Mouse (Mus musculus): ENCODE results near the gene Defb36. TPM values are rescaled to one million over a fixed set of nuclear protein-coding genes. Genes with fewer than 3 reads are reported as not detected.

Gene Defb36
- polyA plus RNA-seq, 1 experiment from 2014 or later: not detected

DNA sequence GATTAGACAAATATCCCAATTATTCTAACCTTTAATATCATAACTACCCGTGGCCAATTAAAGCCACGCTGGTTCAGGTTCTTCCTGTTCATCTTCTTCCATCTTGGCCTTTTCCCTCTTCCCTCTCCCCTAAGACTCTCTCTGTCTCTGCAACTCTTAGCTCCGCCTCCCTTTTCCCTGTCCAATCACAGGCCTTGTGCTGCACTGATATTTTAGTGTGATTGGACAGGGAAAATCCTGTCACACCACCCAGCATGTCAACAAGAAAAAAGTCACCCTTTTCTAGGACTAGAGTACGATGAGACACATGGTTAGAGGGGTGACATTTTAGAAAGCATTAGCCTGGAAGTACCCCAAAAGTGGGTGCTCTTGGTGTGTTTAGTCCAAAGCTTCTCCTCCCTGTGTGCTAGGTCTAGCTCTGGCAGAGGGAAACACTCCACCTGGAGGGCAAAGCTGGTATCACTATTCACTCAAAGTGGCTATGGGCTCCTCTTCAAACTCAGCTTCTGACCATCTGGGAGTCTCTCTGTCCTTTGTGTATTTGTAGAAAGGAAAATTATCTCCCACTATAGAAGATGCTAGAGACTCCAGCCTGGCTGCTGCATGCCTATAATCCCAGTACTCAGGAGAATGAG lies 17.1 kb upstream of the Defb36 start:
- no peak overlapping the region for H3K4me3 ChIP-seq (ENCODE audit: low read depth, low read length)
- 78% methylated on average over 4 of the region's 4 CpGs for WGBS
- H3K27me3 ChIP-seq (replicated peaks; ENCODE audit: control insufficient read depth, insufficient read depth, low read length): no peaks in the 10 kb centered on the region
- 0 out of 2 replicates have a peak, but pooled peaks cover 2% of the 10 kb centered on the region for H3K4me1 ChIP-seq (replicated peaks; ENCODE audit: control insufficient read depth, insufficient read depth, low read length)
- ATAC-seq (replicated peaks; ENCODE audit: low FRiP score): no peak
- no peaks in the 10 kb centered on the region for H3K9me3 ChIP-seq (ENCODE audit: control insufficient read depth, low read length)
- DNase-seq (ENCODE audit: low spot score): no peak
- no peak overlapping the region for H3K4me2 ChIP-seq
- H3K27ac ChIP-seq (ENCODE audit: low read depth, low read length): no peak overlapping the region
- no peaks in the 10 kb centered on the region for H3K36me3 ChIP-seq (ENCODE audit: control insufficient read depth, insufficient read depth, low read length)
- no peak overlapping the region for H3K9ac ChIP-seq (ENCODE audit: low read depth, low read length)

DNA sequence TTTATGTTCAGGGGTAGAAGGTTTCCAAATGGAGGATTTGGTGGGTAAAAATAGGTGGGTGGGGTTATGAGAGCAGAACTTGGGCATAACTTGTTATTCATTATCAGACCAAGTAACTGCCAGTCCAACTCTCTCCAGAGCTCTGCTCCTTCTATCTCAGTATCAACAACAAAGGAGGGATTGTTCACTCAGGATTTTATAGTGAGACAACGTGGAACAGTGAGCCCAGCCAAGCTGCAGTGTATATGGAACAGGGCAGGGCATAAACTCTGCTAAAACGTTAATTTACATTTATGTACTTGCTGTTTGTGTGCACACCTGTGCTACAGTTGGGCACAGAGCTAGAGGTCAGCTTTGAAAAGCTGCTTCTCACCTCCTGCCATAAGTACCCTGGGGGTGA lies 15.7 kb upstream of the Defb36 start:
- ATAC-seq (replicated peaks; ENCODE audit: low FRiP score) (no peak), DNase-seq (ENCODE audit: low spot score) (no peak)
- Histone ChIP-seq H3K9me3 (ENCODE audit: control insufficient read depth, low read length) (no peaks in the 10 kb centered on the region), H3K4me2 (no peak overlapping the region), H3K27ac (ENCODE audit: low read depth, low read length) (no peak overlapping the region), H3K4me3 (ENCODE audit: low read depth, low read length) (no peak overlapping the region), H3K9ac (ENCODE audit: low read depth, low read length) (no peak overlapping the region), H3K27me3 (replicated peaks; ENCODE audit: control insufficient read depth, insufficient read depth, low read length) (no peaks in the 10 kb centered on the region), H3K4me1 (replicated peaks; ENCODE audit: control insufficient read depth, insufficient read depth, low read length) (0 out of 2 replicates have a peak, but pooled peaks cover 2% of the 10 kb centered on the region), H3K36me3 (ENCODE audit: control insufficient read depth, insufficient read depth, low read length) (no peaks in the 10 kb centered on the region)
- 35% methylated on average over 2 of the region's 2 CpGs for WGBS

DNA sequence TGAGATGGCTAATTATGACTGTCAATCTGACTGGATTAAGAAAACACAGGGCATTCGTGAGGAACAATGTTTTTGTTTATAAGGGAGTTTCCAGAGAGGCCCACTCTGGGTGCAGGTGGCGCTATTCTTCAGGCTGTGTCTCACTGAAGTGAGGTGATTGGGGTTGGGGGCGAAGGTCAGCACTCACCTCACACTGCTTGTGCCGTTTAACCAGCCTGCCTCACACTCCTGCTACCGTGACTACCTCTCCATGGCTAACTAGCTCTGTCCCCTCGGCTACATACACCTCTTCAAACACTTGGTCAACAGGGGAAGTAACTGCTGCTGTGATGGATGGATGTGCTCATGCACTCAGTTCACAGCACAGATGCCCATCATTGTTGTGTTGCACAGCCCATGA lies 15.1 kb upstream of the Defb36 start:
- Histone ChIP-seq H3K36me3 (ENCODE audit: control insufficient read depth, insufficient read depth, low read length) (no peaks in the 10 kb centered on the region), H3K4me2 (no peak overlapping the region), H3K4me1 (replicated peaks; ENCODE audit: control insufficient read depth, insufficient read depth, low read length) (0 out of 2 replicates have a peak, but pooled peaks cover 2% of the 10 kb centered on the region), H3K9ac (ENCODE audit: low read depth, low read length) (no peak overlapping the region), H3K4me3 (ENCODE audit: low read depth, low read length) (no peak overlapping the region), H3K27me3 (replicated peaks; ENCODE audit: control insufficient read depth, insufficient read depth, low read length) (no peaks in the 10 kb centered on the region), H3K9me3 (ENCODE audit: control insufficient read depth, low read length) (no peaks in the 10 kb centered on the region), H3K27ac (ENCODE audit: low read depth, low read length) (no peak overlapping the region)
- ATAC-seq (replicated peaks; ENCODE audit: low FRiP score) (no peak), DNase-seq (ENCODE audit: low spot score) (no peak)
- 47% methylated on average over 6 of the region's 6 CpGs for WGBS

DNA sequence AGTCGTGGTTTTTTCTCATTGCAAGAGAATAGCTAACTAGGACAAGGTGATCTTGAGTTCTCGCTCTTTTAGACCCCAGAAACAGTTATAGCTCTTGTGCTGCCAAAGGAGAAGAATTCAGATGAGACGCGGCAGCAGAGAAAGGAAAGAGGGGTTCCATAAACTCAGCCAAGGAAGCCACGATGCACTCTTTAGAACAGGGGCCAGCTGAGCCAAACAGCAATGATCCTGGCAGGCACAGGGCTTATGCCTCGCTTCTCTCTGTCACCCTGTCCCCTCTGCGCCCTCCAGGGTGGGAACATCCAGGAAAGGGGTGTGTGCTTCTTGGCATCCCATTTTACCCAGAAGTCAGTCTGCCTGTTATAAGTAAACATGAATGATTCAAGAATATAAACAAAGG lies 4.8 kb upstream of the Defb36 start, which contains the start of gene Defb45:
Gene Defb45, minus strand, starts transcription at position 101 of the 400 bp plus-strand sequence.
- no peaks in the 10 kb centered on the region for H3K36me3 ChIP-seq (ENCODE audit: control insufficient read depth, insufficient read depth, low read length)
- H3K27ac ChIP-seq (ENCODE audit: low read depth, low read length): no peak within 1 kb of the TSS
- H3K4me3 ChIP-seq (ENCODE audit: low read depth, low read length): no peak within 1 kb of the TSS
- H3K9me3 ChIP-seq (ENCODE audit: control insufficient read depth, low read length): no peaks in the 10 kb centered on the region
- WGBS: 64% methylated on average over 7 of the region's 7 CpGs
- no peak within 1 kb of the TSS for H3K9ac ChIP-seq (ENCODE audit: low read depth, low read length)
- no peak for DNase-seq (ENCODE audit: low spot score)
- no peaks in the 10 kb centered on the region for H3K27me3 ChIP-seq (replicated peaks; ENCODE audit: control insufficient read depth, insufficient read depth, low read length)
- no peak for ATAC-seq (replicated peaks; ENCODE audit: low FRiP score)
- no peaks in the 10 kb centered on the region for H3K4me1 ChIP-seq (replicated peaks; ENCODE audit: control insufficient read depth, insufficient read depth, low read length)
- no peak within 1 kb of the TSS for H3K4me2 ChIP-seq

- WGBS: 68% methylated on average over 6 of the region's 6 CpGs
- DNase-seq (ENCODE audit: low spot score) (no peak), ATAC-seq (replicated peaks; ENCODE audit: low FRiP score) (no peak)
- no peak overlapping the region for H3K4me3 ChIP-seq (ENCODE audit: low read depth, low read length)
- no peaks in the 10 kb centered on the region for H3K27me3 ChIP-seq (replicated peaks; ENCODE audit: control insufficient read depth, insufficient read depth, low read length)
- no peaks in the 10 kb centered on the region for H3K4me1 ChIP-seq (replicated peaks; ENCODE audit: control insufficient read depth, insufficient read depth, low read length)
- no peak overlapping the region for H3K27ac ChIP-seq (ENCODE audit: low read depth, low read length)
- H3K4me2 ChIP-seq: no peak overlapping the region
- no peaks in the 10 kb centered on the region for H3K36me3 ChIP-seq (ENCODE audit: control insufficient read depth, insufficient read depth, low read length)
- no peak overlapping the region for H3K9ac ChIP-seq (ENCODE audit: low read depth, low read length)
- no peaks in the 10 kb centered on the region for H3K9me3 ChIP-seq (ENCODE audit: control insufficient read depth, low read length)
Measured at GRCm38 (mm10) chr2:152600076-152600475, 4.1 kb upstream of the Defb36 start.

DNA sequence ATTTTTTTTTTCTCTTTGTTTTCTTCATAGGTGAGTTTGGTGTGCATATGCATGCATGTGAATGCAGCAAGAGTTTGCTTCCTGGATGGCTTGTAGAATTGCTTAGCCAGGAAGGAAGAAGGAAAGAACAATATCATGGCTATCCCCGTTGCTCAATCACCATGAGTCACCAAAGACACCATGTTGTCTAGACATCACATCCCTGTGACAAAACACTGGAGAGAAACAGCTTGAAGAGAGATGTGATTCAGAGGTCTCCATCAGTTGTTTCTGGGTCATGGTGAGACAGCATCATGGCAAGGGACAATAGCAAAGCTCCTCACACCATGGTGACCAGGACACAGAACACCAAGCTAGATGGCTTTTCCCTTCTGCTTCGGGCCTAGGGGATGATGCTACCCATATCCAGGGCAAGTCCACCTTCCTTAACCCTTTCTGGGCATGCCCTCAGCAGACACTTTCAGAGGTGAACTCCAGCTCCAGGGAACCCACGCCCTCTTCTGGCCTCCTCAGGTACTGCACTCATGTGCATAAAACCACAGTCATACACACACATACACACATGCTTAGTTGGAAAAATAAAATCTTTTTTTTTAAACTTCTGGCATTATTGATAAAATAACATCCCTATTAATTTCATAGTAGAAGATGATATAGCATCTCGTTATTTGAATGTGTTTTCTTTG lies 2.7 kb upstream of the Defb36 start:
- no peak overlapping the region for H3K9ac ChIP-seq (ENCODE audit: low read depth, low read length)
- H3K27me3 ChIP-seq (replicated peaks; ENCODE audit: control insufficient read depth, insufficient read depth, low read length): no peaks in the 10 kb centered on the region
- no peaks in the 10 kb centered on the region for H3K9me3 ChIP-seq (ENCODE audit: control insufficient read depth, low read length)
- WGBS: 62% methylated on average over 4 of the region's 4 CpGs
- DNase-seq (ENCODE audit: low spot score): no peak
- ATAC-seq (replicated peaks; ENCODE audit: low FRiP score): no peak
- H3K4me1 ChIP-seq (replicated peaks; ENCODE audit: control insufficient read depth, insufficient read depth, low read length): no peaks in the 10 kb centered on the region
- H3K27ac ChIP-seq (ENCODE audit: low read depth, low read length): no peak overlapping the region
- no peaks in the 10 kb centered on the region for H3K36me3 ChIP-seq (ENCODE audit: control insufficient read depth, insufficient read depth, low read length)
- H3K4me2 ChIP-seq: no peak overlapping the region
- H3K4me3 ChIP-seq (ENCODE audit: low read depth, low read length): no peak overlapping the region

GRCm38 (mm10) chr2:152607746-152608145 lies 3.6 kb downstream of the Defb36 start:
- Histone ChIP-seq H3K27me3 (replicated peaks; ENCODE audit: control insufficient read depth, insufficient read depth, low read length) (no peaks in the 10 kb centered on the region), H3K4me3 (ENCODE audit: low read depth, low read length) (no peak overlapping the region), H3K4me2 (no peak overlapping the region), H3K9ac (ENCODE audit: low read depth, low read length) (no peak overlapping the region), H3K4me1 (replicated peaks; ENCODE audit: control insufficient read depth, insufficient read depth, low read length) (no peaks in the 10 kb centered on the region), H3K9me3 (ENCODE audit: control insufficient read depth, low read length) (no peaks in the 10 kb centered on the region), H3K27ac (ENCODE audit: low read depth, low read length) (no peak overlapping the region), H3K36me3 (ENCODE audit: control insufficient read depth, insufficient read depth, low read length) (no peaks in the 10 kb centered on the region)
- DNase-seq (ENCODE audit: low spot score) (no peak), ATAC-seq (replicated peaks; ENCODE audit: low FRiP score) (no peak)
- WGBS: 66% methylated on average over 6 of the region's 6 CpGs

DNA sequence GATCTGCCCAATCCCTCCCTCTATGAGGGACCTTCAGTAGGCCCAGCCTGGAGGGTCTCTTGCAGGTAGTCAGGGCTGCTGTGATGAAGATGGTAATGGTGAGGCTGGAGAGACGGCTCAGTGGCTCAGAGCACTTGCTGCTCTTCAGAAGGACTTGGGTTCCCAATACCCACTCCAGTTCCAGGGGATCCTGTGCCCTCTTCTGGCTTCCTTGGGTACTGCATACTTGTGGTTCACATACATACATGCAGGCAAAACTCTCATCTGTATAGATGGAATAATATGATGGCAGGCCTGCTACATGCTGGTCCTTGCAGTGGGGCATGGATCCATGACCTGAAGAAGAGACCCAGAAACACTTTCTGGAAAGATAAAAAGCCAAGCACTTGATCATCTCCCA lies 4.6 kb downstream of the Defb36 start:
- Histone ChIP-seq H3K27me3 (replicated peaks; ENCODE audit: control insufficient read depth, insufficient read depth, low read length) (no peaks in the 10 kb centered on the region), H3K27ac (ENCODE audit: low read depth, low read length) (no peak overlapping the region), H3K9ac (ENCODE audit: low read depth, low read length) (no peak overlapping the region), H3K4me2 (no peak overlapping the region), H3K4me3 (ENCODE audit: low read depth, low read length) (no peak overlapping the region), H3K36me3 (ENCODE audit: control insufficient read depth, insufficient read depth, low read length) (no peaks in the 10 kb centered on the region), H3K9me3 (ENCODE audit: control insufficient read depth, low read length) (no peaks in the 10 kb centered on the region), H3K4me1 (replicated peaks; ENCODE audit: control insufficient read depth, insufficient read depth, low read length) (no peaks in the 10 kb centered on the region)
- ATAC-seq (replicated peaks; ENCODE audit: low FRiP score): no peak
- no peak for DNase-seq (ENCODE audit: low spot score)
- WGBS: 88% methylated on average over 1 of the region's 1 CpGs

GRCm38 (mm10) chr2:152612193-152612592 lies 8.1 kb downstream of the Defb36 start:
- Histone ChIP-seq H3K4me3 (ENCODE audit: low read depth, low read length) (no peak overlapping the region), H3K27ac (ENCODE audit: low read depth, low read length) (no peak overlapping the region), H3K9me3 (ENCODE audit: control insufficient read depth, low read length) (no peaks in the 10 kb centered on the region), H3K4me1 (replicated peaks; ENCODE audit: control insufficient read depth, insufficient read depth, low read length) (no peaks in the 10 kb centered on the region), H3K36me3 (ENCODE audit: control insufficient read depth, insufficient read depth, low read length) (no peaks in the 10 kb centered on the region), H3K27me3 (replicated peaks; ENCODE audit: control insufficient read depth, insufficient read depth, low read length) (no peaks in the 10 kb centered on the region), H3K9ac (ENCODE audit: low read depth, low read length) (no peak overlapping the region), H3K4me2 (no peak overlapping the region)
- WGBS: 42% methylated on average over 7 of the region's 8 CpGs
- DNase-seq (ENCODE audit: low spot score): no peak
- ATAC-seq (replicated peaks; ENCODE audit: low FRiP score): no peak

Measured in liver, embryonic 11.5 days (tissue).